Mouse (Mus musculus) kidney, embryonic 14.5 days (tissue): ENCODE measurements around the gene Rhbdf2. TPM values are rescaled to one million over a fixed set of nuclear protein-coding genes. Genes with fewer than 3 reads are reported as not detected.

Experiments
- ATAC-seq: fragments of 200-750 bp; cut with Nextera tagmentation; 2 replicates; pipeline ENCODE4 v1.8.0; 2017; ENCODE audit warnings: moderate number of reproducible peaks, mild to moderate bottlenecking, moderate TSS enrichment, moderate library complexity; ENCODE audit not compliant: low FRiP score, low TSS enrichment
- H3K27ac ChIP-seq: fragments of 300-500 bp; sonication (generic); 2 replicates; pipeline ENCODE4 v1.5.1; 2014; ENCODE audit warnings: low read depth, mild to moderate bottlenecking, low read length, moderate library complexity, mixed read lengths
- H3K27me3 ChIP-seq: fragments of 300-500 bp; sonication (generic); 2 replicates; pipeline ENCODE4 v1.6.1; 2014; ENCODE audit warnings: mild to moderate bottlenecking, low read length; ENCODE audit not compliant: control insufficient read depth, insufficient read depth
- H3K36me3 ChIP-seq: fragments of 300-500 bp; sonication (generic); 2 replicates; pipeline ENCODE4 v1.6.1; 2014; ENCODE audit warnings: low read length, mixed read lengths; ENCODE audit not compliant: control insufficient read depth, insufficient read depth
- H3K4me1 ChIP-seq: fragments of 300-500 bp; sonication (generic); 2 replicates; pipeline ENCODE4 v1.6.1; 2014; ENCODE audit warnings: low read length, mixed read lengths; ENCODE audit not compliant: control insufficient read depth, insufficient read depth
- H3K4me2 ChIP-seq: fragments of 300-500 bp; sonication (generic); replicated peaks from 2 replicates; pipeline ENCODE4 v1.6.1; 2014; ENCODE audit warnings: low read depth, mild to moderate bottlenecking, low read length
- H3K4me3 ChIP-seq: fragments of 300-500 bp; sonication (generic); 2 replicates; pipeline ENCODE4 v1.5.1; 2014; ENCODE audit warnings: mild to moderate bottlenecking, low read length
- H3K9ac ChIP-seq: fragments of 300-500 bp; sonication (generic); 2 replicates; pipeline ENCODE4 v1.6.1; 2014; ENCODE audit warnings: low read depth, mild to moderate bottlenecking, low read length, moderate library complexity
- H3K9me3 ChIP-seq: fragments of 300-500 bp; sonication (generic); 2 replicates; pipeline ENCODE4 v1.6.1; 2016; ENCODE audit warnings: low read length; ENCODE audit not compliant: control insufficient read depth
- WGBS: fragments of 180-500 bp; shearing (Covaris S2); extraction: QIAGEN DNeasy Blood & Tissue Kit; methylation state at CpG from one replicate; pipeline ENCODE4 v1.1.7; 2014; 5-methylcytosine and 5-hydroxymethylcytosine counted together
- polyA plus RNA-seq: library from polyadenylated mRNA; unstranded; fragments of >200 nt; fragmentation: Nextera tagmentation; extraction: Ambion mirVana; gene quantifications from 2 replicates; pipeline ENCODE4 v1.2.1, GENCODE M21; 2014

Rhbdf2 gene
- polyA plus RNA-seq, 1 experiment from 2014 or later = 7.2 TPM

DNA sequence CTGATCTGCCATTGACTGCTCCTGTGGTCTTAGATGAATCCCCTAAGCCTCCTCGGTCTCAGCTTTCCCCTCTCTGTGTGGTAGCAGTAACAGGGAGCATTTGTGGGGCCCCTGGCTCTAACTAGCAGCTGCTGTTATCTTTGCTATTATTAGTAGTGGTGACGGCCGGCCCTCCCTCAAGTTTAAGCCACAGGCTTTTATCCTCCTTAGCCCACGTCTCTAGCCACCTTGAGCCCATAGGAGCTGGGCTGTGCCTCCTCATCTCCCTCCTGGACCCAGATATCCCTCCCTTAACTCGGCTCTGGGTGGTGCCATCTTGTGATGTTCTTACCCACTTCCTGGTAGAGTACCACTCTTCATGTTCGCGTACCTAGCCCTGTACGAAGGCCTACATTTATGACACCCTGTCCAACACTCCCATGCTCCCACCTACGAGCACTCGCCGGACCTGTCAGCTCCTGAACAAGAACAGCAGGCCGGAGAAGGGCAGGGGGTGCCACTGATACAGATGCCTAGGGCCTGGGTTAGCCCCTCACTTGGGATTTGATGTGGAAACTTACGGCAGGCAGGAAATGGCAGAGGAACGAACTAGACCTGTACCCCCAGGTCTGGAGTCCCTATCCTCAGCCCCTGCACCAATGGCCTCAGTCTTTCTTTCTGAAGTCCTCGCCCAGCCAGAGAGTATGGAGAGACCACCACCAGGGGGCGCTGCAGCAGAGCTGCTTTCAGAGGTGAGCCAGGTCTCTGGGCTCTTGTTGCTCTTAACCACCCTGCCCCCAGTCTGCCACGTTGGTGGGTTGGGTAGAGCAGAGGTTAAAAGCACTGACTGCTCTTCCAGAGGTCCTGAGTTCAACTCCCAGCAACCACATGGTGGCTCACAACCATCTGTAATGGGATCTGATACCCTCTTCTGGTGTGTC, 1.5 kb downstream of the Rhbdf2 start:
- WGBS = 77% methylated on average over 17 of the region's 17 CpGs
- H3K4me2 ChIP-seq = no peak overlapping the region
- H3K27ac ChIP-seq = no peak overlapping the region
- H3K4me1 ChIP-seq = peaks cover 36% of the 10 kb centered on the region
- H3K9me3 ChIP-seq = no peaks in the 10 kb centered on the region
- ATAC-seq = no peak
- no peaks in the 10 kb centered on the region for H3K36me3 ChIP-seq
- no peak overlapping the region for H3K4me3 ChIP-seq
- no peak overlapping the region for H3K9ac ChIP-seq
- no peaks in the 10 kb centered on the region; the same call in 1 of the 2 replicates for H3K27me3 ChIP-seq

DNA sequence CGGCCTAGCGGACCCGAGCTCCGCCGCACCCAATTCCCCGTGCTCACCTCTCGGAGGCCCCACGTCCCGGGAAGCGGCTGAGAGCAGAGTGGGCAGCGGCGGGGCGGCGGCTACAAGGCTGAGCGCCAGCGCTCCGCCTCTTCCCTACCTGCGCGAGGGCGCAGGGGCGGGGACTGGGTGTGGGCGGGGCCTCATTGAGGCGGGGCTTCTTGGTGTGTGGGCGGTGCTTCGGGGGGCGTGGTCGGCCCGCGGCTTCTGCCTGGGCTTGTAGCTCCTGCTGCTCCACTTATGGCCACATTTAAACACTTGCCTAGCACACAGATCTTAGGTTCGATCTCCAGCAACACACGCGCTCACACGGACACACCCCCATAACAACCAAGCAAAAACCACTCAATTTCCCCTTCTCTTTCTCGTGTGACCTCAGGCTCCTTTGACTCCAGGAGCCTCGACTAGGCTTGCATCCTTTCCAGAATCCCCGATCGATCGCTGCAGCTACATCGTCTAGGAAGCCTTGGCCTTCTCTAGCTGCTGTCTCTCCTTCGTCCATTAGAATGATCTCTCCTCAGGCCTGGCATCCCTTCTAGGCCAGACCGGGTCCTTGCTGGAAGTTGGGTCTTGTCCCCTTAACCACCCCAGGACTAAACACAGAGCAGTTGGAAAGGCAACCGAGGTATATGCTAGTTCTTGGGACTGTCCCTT, 2.5 kb downstream of the Rhbdf2 start:
- H3K36me3 ChIP-seq = no peaks in the 10 kb centered on the region
- H3K9me3 ChIP-seq = no peaks in the 10 kb centered on the region
- H3K4me3 ChIP-seq = peak overlapping the region; percentile 73
- H3K27ac ChIP-seq = no peak overlapping the region
- peak overlapping the region; percentile 92 for H3K4me2 ChIP-seq
- H3K9ac ChIP-seq = peak overlapping the region; percentile 78
- peak; percentile 41 for ATAC-seq
- no peaks in the 10 kb centered on the region; the same call in 1 of the 2 replicates for H3K27me3 ChIP-seq
- 14% methylated on average over 34 of the region's 42 CpGs for WGBS
- peaks cover 41% of the 10 kb centered on the region for H3K4me1 ChIP-seq

DNA sequence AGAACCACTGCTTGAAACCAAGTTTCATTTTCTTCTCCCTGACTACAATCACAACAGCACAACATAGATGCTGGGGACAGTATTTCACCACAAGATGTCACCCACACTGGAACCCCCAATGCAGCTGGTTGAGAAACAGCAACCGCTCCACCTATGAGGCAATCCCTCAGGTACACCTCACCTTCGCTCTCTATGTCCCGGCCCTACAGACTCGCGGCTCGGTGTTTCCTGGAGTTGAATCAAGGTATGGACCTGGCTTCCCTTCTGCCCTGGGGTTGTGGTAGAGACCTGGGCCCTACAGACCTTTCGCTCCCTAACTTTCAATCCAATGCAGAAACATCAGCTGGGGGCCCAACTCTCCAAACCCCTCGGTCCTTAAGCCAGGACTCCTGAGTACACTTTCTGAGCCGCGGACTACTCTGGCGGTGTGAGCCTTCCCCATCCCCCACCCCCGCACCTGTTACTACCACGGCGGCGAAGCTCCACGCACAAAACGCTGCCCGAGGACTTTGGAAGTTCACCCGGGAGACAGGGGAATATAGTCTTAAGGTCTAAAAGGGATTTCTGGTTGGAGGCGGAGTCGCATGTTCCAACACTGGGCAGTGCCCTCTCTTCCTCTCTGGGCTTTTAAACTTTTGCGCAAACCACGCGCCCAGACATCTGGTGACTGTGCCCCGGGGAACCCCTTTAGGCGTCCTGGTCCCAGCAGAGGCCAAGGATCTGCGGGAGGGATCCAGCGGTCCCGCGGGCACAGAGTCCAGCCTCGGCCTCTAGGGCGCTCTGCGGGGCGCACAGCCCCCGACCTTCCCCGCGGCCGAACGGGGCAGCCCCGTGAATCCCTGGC, 3.3 kb downstream of the Rhbdf2 start:
- Histone ChIP-seq H3K36me3 (no peaks in the 10 kb centered on the region), H3K9ac (peak overlapping the region; percentile 78), H3K9me3 (no peaks in the 10 kb centered on the region), H3K27ac (no peak overlapping the region), H3K4me1 (peaks cover 45% of the 10 kb centered on the region), H3K4me3 (peak overlapping the region; percentile 73), H3K27me3 (no peaks in the 10 kb centered on the region; the same call in 1 of the 2 replicates), H3K4me2 (peak overlapping the region; percentile 92)
- 4% methylated on average over 40 of the region's 40 CpGs for WGBS
- peak; percentile 14; the same call in 1 of the 2 replicates for ATAC-seq

DNA sequence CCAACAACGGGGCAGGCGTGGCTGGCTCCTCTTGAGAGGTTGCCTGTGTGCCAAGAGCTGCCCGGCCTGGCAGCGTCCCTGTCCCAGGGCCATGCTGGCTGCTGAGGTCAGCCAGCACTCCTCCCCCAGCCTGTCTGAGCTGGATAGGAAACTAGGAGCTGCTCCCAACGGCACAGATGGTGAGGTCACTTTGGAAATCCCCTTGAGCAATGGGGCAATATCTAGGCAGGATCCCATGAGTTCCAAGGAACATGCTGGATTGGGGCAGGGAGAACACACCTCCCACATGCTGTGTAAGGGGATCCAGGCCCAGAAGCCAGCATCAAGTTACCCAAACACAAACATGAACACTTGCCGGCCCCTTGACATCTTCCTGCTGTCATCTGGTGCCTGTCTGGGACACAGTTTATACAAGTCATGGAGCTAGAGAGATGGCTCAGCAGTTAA, 5.5 kb downstream of the Rhbdf2 start:
- H3K4me1 ChIP-seq = peaks cover 48% of the 10 kb centered on the region
- H3K9ac ChIP-seq = no peak overlapping the region
- peak overlapping the region; percentile 27 for H3K4me2 ChIP-seq
- H3K27me3 ChIP-seq = no peaks in the 10 kb centered on the region; the same call in 1 of the 2 replicates
- ATAC-seq = peak; percentile 74
- no peaks in the 10 kb centered on the region for H3K36me3 ChIP-seq
- WGBS = 15% methylated on average over 6 of the region's 6 CpGs
- H3K9me3 ChIP-seq = no peaks in the 10 kb centered on the region
- H3K4me3 ChIP-seq = no peak overlapping the region
- peak overlapping the region; percentile 69 for H3K27ac ChIP-seq

DNA sequence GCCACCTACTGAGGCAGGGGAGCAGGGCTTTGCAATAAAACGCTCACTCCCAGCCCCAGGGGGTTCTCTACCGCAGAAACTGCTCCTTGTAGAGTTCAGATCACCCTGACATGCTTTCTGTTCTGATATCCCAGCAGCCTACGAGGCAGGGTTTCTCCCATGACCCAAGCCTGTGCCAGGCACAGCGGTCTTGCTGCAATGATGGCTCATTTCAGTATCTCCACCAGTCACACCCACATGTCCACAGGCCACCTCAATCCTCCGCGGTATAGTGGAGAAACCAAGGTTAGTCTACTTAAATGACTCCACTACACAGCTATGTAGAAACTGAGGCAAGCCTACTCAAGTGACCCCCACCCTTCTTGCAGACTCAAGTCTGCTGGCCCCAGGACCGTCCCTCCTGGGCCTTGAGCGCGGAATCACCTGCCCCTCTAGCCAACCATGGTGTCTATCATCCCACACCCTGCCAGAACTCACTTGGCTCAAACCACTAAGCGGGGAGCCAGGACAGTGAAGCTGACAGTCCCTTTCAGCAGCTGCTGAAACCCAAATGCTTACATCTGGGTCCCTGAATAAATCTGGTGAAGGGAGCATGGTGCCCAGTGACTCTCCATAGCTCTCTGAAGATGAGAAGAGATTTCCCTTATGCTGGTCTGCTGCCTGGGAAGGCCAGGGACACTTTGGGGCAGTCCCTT, 6.1 kb downstream of the Rhbdf2 start:
- WGBS = 72% methylated on average over 10 of the region's 10 CpGs
- no peaks in the 10 kb centered on the region for H3K9me3 ChIP-seq
- H3K36me3 ChIP-seq = no peaks in the 10 kb centered on the region
- H3K9ac ChIP-seq = no peak overlapping the region
- peak overlapping the region; percentile 69 for H3K27ac ChIP-seq
- no peaks in the 10 kb centered on the region; the same call in 1 of the 2 replicates for H3K27me3 ChIP-seq
- H3K4me3 ChIP-seq = no peak overlapping the region
- H3K4me2 ChIP-seq = peak overlapping the region; percentile 27
- peaks cover 53% of the 10 kb centered on the region for H3K4me1 ChIP-seq
- ATAC-seq = no peak

DNA sequence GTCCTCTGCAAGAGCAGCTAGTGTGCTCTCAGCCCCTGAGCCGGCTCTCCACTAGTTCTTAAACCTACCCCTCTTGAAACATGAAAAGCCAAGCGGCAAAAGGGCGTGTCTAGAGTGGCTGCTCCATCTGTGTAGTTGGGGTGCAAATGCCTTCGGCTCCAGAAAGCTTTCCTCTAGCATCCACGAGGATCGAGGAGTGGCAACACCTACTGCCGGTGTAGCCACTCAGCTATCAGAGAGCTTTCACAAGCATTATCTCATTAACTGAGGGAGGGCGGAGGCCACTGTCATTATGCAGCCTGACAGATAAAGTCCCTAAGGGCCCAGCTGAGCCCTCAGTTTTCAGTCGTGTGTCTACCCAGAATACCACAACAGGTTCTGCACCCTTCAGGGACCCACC, 6.7 kb downstream of the Rhbdf2 start:
- WGBS = 32% methylated on average over 9 of the region's 9 CpGs
- H3K4me2 ChIP-seq = no peak overlapping the region
- H3K9me3 ChIP-seq = no peaks in the 10 kb centered on the region
- H3K9ac ChIP-seq = no peak overlapping the region
- no peaks in the 10 kb centered on the region for H3K36me3 ChIP-seq
- no peaks in the 10 kb centered on the region; the same call in 1 of the 2 replicates for H3K27me3 ChIP-seq
- H3K27ac ChIP-seq = no peak overlapping the region
- H3K4me1 ChIP-seq = peaks cover 59% of the 10 kb centered on the region
- no peak overlapping the region for H3K4me3 ChIP-seq
- ATAC-seq = no peak

DNA sequence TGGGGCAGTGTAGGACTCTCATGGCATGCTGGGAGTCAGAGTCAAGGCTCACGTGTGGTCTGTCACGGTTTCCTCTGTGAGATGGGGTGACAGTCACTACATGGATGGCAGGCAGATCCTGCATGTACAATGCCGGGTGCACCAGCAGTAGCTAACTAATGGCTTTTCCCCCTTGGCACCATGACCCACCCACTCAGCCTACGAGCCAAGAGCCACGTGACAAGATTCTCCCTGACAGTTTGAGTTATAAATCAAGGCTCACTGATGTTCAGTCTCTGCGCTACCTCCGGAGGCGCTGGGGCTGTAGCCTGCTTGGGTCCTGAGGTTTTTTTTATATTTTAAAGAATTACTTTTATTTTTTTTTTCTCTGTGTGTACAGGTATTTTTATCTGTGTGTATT, 7.3 kb downstream of the Rhbdf2 start:
- Histone ChIP-seq H3K4me2 (no peak overlapping the region), H3K4me1 (peaks cover 59% of the 10 kb centered on the region), H3K27me3 (no peaks in the 10 kb centered on the region; the same call in 1 of the 2 replicates), H3K36me3 (no peaks in the 10 kb centered on the region), H3K9ac (no peak overlapping the region), H3K4me3 (no peak overlapping the region), H3K27ac (no peak overlapping the region), H3K9me3 (no peaks in the 10 kb centered on the region)
- WGBS = 41% methylated on average over 8 of the region's 8 CpGs
- ATAC-seq = no peak

DNA sequence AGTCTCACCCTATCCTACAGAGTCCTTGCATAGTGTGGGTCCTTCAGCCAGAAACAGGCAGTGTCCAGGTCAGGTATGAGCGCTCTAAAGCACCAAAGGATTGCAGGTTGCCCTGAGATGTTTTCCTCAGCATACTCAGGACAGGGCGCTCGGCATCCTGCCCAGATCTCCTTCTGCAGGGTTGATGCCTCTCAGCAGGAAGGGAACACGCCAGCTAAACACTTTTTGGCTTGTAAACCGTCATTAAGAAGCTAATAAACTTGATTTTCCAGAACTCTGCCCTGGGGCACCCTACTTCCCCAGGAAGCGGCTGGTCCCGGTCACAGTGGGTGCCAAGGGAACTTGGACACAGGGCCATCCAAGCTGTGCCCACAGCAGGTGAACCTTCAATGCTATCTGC, 7.7 kb downstream of the Rhbdf2 start:
- Histone ChIP-seq H3K9me3 (no peaks in the 10 kb centered on the region), H3K4me3 (no peak overlapping the region), H3K36me3 (no peaks in the 10 kb centered on the region), H3K4me1 (peaks cover 59% of the 10 kb centered on the region), H3K4me2 (no peak overlapping the region), H3K27me3 (no peaks in the 10 kb centered on the region; the same call in 1 of the 2 replicates), H3K9ac (no peak overlapping the region), H3K27ac (no peak overlapping the region)
- 77% methylated on average over 7 of the region's 7 CpGs for WGBS
- ATAC-seq = no peak
